Mouse (Mus musculus): Measurements from ENCODE around the gene Prtn3.

DNA sequence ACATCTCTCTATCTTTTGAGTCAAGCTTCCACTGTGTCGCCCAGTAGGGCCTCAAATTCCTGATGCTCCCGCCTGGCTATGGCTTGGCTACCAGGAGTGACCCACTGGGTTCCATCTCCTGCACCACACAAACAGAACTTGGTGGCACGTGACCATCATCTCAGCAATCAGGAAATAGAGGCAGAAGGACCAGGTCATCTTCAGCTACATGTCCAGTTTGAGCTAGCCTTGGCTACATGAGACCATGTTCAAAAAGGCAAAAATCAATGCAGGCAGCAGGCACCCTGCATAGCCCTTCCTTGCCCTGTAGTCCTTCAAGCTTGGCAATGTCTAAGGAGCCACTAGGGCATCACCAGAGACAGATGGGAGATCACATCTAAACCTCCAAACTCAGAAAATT is 34.2 kb upstream of the Prtn3 start:
- TF ChIP-seq POLR2A (IDR thresholded peaks at IDR 0.05; ENCODE audit: control insufficient read depth, low read depth, low read length), result no peak
- TF ChIP-seq CTCF (IDR thresholded peaks at IDR 0.05; ENCODE audit: control insufficient read depth, insufficient read depth, insufficient replicate concordance, low read depth, low read length), result no peak
